Mouse (Mus musculus) gastrocnemius, postnatal 4 days (tissue): ENCODE results near the gene Asic4. TPM values are rescaled to one million over a fixed set of nuclear protein-coding genes. Genes with fewer than 3 reads are reported as not detected.

Source experiments
- DNase-seq, 2 experiments: peaks; one replicate each; pipeline ENCODE4 v3.0.0; 2021 to 2022; ENCODE audit warnings: low spot score in 2 of 2, mixed read lengths in 2 of 2
- total RNA-seq, 2 experiments: library from RNA; stranded (reverse); gene quantifications; 2 replicates each; pipeline ENCODE4 v1.2.3; 2021

Asic4 gene
- total RNA-seq, 2 experiments from 2014 or later = 0.13 TPM; not detected in 1

DNA sequence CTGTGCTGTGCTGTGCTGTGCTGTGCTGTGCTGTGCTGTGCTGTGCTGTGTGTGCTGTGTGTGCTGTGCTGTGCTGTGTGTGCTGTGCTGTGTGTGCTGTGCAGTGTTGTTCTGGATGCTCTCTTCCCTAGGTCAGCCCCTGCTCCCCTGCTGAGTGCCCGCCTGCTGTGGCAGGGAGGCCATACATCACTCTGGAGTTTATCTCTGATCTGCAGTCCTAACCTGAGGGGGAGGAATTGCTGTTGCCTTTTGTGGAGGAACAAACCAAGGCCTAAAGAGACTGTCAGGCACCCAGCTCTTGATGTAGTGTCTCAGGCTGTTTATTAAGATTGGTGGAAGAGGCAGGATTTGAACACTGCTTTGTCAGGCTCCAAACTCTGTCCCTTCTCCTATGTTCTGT lies 12.4 kb downstream of the Asic4 start:
- no peak for DNase-seq

DNA sequence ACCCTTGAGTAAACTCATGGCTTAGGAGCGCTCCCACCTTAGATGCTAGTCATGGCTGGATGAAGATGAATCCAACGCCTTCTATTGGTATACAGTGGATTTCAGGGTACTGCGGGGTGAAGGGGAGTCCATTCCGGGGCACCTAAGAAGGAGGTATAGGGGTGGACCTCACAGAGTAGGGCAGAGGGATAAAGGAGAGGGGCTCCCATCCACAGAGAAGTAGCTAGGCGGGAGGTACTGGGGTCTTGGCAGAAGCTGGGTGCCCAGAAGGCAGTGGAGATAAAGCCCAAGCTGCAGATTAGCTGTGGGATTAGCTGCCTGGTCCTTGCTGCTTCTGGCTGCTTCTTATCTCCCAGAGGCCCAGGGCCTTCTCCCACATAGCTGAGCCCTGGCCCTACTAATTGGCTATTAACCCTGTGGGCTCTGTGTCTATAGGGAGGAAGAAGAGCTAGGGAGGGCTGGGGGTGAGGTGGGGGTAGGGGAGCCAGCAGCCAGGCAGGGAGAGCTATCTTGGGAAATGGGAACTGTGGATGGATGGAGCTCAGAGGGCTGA lies 13.5 kb downstream of the Asic4 start:
- no peak for DNase-seq

DNA sequence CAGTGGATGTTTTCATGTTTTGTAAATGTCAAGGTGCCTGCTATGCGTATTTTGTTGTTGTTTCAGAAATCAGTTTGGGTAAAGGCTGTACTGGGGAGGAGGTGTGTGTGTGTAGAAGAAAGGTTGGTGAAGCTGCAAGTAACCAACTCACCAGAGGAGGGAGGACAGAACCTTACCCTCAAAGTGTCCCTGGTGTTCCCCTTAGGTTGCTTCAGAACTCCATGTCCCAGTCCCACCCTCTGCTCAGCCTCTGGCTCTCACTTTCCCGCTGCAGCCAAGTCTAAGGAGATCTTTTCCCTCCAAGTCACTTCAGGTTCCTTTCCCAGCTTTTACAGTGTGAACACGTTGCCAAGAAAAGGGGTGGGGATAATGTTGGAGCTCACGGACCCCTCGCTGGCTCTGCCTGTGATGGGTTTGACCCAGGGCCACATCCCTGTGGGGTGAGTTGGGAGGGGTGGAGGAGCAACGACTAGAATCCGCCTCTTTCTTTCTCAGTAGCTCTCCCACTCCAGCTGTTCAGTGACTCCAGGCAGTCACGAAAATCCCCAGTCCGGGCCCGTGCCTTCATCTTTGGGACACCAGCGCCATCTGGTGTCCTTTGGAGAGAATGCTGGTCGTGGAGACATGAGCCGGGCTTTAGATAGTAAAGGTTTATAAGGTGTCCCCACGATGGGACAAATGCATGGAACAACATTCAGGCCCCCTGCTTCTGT lies 17.1 kb downstream of the Asic4 start:
- peak; percentile 64 to 80 for DNase-seq

DNA sequence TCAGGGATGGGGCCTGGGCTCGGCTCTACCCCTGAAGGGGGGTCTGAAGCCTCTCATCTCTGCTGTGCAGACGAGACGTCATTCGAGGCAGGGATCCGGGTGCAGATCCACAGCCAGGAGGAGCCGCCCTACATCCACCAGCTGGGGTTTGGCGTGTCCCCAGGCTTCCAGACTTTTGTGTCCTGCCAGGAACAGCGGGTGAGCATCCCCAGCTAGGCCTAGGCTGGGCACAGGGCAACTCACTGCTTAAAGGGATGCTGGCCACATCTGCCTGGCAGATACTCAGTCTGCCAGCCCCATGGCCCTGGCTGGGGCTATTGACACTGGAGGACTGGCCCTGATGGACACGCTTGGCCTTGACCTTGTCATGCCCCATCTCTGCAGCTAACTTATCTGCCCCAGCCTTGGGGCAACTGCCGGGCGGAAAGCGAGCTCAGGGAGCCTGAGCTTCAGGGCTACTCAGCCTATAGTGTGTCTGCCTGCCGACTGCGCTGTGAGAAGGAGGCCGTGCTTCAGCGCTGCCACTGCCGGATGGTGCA lies 19.1 kb downstream of the Asic4 start:
- DNase-seq = no peak

DNA sequence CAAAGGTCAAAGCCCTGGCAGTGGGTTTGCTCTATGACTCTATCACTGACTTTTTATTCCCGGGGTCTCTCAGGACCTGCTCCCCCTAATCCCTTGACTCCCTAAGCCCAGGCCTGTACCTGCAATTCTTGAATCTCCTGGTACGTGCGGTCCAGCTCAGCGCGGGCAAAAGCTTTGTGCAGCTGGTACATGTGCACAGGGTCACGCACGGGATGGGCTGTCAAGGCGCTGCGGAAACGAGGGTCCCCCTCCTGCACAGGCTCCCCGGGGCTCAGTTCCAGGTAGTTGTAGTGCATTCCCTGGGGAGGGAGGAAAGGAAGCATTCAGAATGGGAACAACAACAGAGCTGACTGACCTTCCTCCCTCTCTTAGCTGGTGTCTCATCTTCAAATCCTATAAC lies 26.2 kb downstream of the Asic4 start:
- DNase-seq = no peak

DNA sequence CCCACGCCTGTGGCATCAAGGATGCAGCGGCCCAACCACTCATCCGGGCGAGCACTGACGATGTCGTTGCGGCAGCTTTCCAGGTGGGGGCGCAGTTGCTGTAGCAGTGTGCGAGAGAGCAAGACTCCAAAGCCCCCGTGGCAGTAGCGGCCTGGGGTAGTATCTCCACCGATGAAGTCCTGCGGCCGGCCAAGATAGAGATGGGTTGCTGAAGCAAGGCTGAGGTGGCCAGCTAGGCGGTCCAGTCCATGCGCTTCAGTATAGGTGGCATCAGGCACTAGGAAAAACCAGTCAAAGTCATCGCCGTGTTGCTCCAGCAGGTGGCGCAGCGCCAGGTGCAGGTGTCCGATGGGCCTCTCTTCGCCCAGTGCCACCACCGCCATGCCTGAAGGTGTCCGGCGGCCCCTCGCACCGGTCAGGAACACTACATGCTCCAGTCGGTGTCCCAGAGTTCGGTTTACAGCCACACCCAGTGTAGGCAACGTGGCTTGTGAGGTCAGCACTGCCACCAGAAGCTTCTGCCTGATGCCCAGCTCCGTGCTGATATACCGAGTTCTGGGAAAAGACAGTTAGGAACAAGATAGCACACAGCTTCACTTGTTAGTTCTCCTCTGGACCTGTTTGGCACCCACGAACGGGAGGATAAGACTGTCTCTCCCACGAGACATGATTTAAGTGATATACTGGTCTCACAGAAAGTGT lies 27.2 kb downstream of the Asic4 start:
- peak; percentile 61 to 79 for DNase-seq

DNA sequence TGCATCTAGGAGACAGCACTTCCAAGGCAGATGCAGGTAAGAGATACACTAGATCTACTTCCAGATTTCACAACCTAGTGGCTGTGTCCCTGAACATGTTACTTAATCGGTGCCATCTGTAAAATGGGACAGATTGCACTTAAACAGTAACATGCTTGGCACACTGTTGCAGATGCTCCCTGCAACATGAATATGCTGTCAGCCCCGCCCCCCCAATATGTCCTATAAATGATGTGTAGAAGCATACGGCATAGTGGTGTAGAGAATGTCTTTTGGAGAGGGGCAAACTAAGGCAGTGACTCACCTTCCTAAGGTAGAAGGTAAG lies 27.7 kb downstream of the Asic4 start:
- DNase-seq = no peak

DNA sequence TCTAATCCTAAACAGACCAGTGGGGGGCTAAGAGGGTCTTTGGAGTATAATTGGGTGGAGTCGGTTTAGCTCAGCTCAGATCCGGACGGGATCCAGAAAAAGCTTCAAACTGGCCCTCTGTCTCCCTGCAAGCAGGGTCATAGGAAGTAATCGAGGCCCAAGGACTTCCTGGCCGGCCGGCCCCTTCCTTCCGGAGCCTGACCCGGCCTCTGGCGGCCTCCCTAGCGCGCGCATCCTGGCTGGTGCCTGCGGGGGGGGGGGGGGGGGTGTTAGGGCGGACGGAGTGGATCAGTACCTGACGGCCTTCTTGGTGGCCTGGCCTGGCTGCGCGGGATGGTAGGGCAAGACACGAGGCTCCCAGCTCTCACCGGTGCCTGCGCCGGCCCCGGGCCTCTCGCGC lies 28.3 kb downstream of the Asic4 start:
- no peak for DNase-seq

DNA sequence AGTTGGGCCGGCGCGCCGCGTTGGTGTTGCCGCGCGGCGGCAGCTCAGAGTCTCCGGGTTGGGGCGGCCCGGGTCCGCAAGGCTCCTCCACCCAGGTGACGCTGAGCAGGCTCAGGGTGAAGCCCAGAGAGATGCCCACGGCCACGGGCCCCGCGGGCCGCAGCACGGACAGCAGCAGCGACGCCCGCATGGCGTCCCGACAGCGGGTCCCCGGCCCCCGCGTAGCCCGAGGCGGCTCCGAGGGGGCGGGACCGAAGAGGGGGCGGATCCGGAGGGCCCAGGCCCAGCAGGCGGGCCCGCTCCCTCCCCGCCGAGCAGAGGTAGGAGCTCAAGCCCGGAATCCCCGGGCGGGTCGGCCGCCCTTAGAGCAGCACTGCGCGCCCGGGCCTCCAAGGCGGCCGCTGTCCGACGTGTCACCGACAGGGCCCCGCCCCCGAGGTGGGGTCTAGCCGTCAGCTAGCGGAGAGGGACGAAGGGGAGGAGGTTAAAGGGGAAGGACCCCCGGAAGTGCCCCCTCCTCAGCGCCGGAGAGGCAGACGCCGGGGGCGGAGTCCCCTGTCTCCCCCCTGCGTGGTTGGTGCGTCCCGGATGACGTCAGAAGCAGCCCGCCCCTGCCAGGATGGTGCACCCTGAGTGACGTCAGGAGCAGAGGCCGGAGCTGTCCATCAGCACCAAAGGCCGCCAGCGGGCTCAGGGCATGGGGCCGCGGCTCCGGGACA lies 28.8 kb downstream of the Asic4 start, which contains the start of the genes Chpf and Tmem198:
Gene Chpf (minus strand): TSS at position 392 of the 719 bp plus-strand sequence.
Gene Tmem198 (plus strand): TSS at position 617 of the 719 bp plus-strand sequence.
- peak; percentile 88 to 95 for DNase-seq

DNA sequence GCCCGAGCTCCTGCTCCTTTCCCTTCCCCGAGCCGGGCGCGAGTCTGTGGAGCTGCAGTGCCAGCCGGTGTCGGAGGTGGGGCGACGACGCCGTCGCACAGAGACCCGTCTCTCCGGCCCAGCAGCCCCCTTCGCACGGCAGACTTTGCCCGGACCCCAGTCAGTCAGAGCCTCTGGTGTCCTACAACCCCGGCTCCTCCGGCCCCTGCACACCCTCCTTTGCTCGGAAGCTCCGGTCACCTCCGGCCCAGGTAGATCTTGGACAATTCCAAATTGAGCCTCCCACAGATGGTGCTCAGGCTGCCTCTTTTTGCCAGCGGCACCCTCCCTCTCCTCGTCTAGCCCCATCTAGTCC lies 29.4 kb downstream of the Asic4 start:
- no peak for DNase-seq

DNA sequence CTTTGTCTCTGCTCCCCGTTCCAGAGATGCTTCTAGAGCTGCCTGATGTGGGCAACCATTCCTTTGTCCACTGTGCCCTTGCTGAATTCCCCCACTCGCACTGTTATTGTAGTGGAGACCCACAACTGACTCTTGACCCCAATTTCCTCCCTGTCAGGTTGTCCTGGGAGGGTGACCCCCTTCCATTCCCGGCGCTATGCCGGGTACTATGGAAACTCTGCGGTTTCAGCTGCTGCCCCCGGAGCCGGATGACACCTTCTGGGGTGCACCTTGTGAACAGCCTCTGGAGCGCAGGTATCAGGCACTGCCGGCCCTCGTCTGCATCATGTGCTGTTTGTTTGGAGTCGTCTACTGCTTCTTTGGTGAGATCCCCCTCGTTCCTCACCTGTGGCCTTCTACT lies 29.8 kb downstream of the Asic4 start:
- no peak for DNase-seq

DNA sequence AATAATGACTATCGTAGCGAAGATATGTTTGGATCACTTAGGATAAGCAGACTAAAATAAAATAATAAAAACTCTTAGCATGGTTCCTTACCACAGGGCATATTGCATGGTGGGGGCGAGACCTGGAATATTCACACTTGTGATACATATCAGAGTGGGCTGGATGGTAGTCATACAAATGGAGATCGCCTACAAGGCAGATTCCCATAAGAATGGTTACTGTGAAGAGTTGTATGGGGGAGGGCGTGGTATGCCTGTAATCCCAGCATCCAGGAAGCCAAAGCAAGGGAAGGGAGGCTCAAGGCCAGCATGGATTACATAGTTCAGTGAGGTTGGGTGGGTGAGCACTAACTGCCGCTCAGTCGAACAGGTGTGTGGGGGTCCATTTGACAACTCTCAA lies 30.5 kb downstream of the Asic4 start:
- DNase-seq = no peak

DNA sequence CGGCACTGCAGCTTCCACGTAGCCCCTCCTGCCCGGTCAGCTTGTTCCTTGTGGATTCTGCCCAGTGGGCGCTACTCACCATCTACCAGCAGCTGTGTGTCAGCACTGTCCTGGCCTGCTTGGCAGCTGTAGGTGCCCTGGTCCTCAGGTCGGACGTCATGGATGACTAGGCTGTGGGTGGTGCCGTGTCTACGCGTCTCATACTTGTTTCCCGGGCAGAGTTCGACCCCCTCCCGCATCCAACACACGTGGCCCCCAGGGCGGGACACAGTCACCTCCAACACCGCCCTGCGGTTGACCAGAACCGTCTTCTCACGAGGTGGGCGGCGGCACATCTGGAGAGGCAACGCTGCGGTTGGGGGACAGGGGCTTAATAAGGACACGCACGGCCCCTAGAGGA lies 36.3 kb downstream of the Asic4 start:
- no peak for DNase-seq

DNA sequence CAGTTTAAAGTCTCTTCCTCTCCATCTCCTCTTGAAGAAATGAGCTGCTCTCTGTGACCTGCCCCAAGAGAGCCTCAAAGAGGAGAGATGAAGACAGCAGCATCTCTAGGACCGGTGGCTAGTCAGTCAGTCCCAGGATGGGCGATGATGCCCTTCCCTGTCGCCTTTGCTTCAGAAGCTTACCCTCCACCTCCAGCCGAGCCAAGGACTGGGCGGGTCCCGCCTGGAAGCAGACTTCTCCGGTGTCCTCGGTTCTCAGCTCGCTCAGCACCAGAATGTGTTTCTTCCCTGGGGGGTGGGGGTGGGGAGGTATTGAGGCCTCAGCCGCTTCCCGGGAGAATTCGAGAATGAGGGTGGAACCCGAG lies 36.8 kb downstream of the Asic4 start:
- DNase-seq = no peak

DNA sequence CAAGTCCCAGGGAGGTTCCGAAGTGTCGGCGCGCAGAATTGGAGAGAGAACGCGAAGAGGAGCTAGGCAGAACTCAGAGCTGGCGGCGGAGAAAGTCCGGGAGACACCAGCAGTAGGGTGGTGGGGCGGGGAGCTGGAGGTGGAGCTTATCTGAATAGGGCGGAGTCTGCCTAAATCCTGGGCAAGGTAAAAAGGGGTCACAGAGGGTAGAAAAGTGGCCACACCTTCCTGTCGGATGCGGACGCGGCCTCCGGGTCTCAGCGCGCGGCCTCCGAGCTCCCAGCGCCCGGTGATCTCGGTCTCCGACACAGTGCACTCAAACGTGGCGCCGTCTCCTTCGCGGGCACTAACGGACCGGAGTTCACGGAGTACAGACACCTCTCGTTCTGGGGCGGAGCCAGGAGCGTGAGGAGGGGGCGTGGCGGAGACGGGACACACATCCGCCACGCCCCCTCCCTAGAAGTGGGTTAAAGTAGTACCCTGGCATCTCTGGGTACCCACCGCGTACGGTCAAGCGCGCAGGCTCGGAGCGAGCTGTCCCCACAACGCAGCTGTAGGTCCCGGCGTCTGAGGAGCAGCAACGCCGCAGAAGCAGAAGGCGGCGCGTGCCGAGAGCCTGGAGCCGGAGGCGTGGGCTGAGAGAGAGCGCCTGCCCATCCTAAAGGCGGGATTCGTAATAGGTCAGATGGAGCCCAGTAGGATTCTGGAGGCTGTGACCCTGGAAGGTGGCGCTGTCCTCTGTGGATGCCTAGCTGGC lies 37.3 kb downstream of the Asic4 start:
- peak in 1 of 2 experiments; percentile 53 for DNase-seq

DNA sequence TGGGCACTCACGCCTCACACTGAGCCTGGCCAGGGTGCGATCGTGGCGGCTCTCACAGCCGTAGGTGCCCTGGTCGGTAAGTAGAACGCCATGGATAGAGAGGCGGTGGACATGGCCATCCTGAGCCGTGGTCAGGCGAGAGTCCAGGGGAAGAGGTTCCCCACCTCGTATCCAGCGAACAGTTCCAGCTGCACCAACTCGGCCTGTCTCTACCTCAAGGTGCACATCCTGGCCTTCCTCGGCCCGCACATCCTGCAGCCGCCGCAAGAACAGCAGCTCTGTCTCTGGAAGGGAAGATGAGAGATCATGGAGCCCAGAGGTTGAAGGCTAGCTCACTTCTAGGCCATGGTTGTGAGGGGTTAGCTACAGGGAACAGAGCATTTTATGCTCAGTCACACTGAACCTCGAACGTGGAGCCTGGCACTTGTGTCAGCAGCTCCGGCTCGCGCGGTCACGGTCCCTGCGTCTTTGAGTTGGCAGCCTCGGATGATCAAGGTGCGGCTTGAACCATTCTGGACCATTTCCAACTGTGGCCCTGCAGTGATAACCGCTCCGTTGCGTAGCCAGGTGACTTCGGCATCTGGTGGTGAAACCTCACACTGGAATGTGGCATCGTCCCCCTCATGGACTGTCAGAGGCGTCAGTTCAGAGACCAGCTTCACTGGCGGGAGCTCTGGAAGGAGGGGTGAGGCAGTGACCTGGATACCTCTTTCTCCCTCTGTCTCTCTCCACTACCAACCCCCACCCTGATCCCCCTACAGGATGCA lies 40.7 kb downstream of the Asic4 start:
- no peak for DNase-seq

DNA sequence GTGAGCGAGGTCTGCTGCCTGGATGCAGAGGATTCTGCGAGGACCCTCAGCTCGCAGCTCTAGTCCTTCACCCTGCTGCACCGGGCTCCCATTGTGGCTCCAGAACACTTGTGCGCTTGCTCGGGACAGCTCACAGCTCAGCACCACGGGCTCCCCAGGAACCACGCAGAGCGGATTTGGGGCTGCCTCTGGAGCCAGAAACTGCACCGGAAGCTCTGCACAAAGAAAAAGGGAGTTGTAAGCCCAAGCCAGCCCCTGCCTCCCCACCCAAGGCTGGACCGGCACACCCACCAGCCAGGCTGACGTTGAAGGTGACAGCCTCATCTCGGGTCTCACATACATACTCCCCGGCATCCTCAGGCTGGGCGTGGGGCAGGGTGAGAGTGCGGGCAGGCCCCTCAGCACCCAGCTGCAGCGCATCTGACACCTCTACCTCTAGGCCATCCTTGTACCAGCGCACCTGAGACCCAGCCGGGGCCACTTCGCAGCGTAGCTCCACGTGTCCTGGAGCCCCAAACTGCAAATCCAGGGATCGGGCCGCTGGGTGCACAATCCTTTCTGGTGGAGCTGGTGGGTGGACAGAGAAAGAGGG lies 42.4 kb downstream of the Asic4 start:
- no peak for DNase-seq

DNA sequence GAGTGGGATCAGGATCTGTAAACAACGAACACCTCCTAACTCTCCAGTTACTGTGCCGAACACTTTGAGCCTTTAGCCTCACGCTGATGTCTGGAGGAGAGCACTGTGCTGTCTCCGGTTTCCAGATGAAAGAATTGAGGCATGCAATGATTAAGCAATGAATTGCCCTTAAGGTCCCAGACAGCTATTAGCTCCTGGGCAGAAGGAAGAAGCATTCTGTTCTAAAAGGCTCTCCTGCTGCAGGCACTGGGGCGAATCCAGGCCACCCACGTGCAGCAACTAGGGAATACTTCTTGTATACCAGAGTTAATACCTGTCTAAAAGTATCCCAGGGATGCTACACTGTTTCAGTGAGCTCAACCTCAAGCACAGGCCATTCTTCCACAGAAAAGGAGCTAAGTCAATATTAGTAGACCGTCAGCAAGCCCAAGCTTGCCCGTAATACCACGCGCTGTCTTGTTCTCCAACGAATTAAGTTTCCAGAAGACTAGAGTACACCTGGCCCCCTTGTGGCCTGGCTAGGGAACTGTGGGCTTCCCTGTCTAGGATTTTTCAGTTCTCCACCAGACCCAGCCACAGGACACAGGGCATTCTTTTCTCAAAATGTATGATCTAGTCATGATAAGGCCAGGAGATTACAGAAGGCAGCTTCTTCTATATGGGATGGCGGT lies 44.8 kb downstream of the Asic4 start:
- no peak for DNase-seq

DNA sequence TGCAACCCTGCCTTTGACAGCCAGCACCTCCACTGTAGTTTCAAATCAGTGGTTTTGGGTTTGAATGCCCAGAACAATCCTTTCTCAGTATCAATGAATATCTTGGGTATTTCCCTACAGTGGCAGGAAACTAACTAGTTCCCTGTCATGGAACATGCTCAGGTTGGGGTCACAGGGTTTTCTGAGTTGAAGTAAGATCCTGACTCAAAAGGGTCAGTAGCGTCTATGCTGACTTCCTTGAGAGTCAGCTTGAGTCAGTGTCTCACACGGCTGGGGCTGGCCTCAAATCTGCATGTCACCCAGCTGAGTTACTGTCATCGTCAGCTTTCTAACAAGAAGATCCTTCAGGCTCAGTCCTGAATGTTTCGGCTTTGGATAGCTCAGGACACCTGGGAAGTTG lies 48.7 kb downstream of the Asic4 start:
- no peak for DNase-seq
